Mouse (Mus musculus): ENCODE measurements around the gene Cxcr1. TPM values are rescaled to one million over a fixed set of nuclear protein-coding genes. Genes with fewer than 3 reads are reported as not detected.

Gene Cxcr1
- not detected in 2 replicates for polyA plus RNA-seq (2015; fragmentation: Nextera tagmentation; extraction: Ambion mirVana)

- no peaks in the 10 kb centered on the region for H3K36me3 ChIP-seq
- no peaks in the 10 kb centered on the region for H3K4me1 ChIP-seq (replicated peaks)
- no peak within 1 kb of the TSS for H3K27ac ChIP-seq (replicated peaks)
- WGBS, result 74% methylated on average over 8 of the region's 8 CpGs
- no peak for ATAC-seq (ENCODE audit: low FRiP score, low read depth)
- H3K4me2 ChIP-seq, result no peak within 1 kb of the TSS
- no peak within 1 kb of the TSS for H3K4me3 ChIP-seq
- H3K9me3 ChIP-seq, result no peaks in the 10 kb centered on the region
- H3K9ac ChIP-seq, result no peak within 1 kb of the TSS
- H3K27me3 ChIP-seq, result no peaks in the 10 kb centered on the region
Observed at GRCm38 (mm10) chr1:74194445-74194844, at the start of gene Cxcr1. Gene Cxcr1, minus strand, starts transcription at chr1:74194631.

- WGBS, result 82% methylated on average over 4 of the region's 4 CpGs
- H3K27ac ChIP-seq (replicated peaks), result 0 out of 2 replicates have a peak overlapping the region, but pooled peaks have one; percentile 3
- no peaks in the 10 kb centered on the region for H3K27me3 ChIP-seq
- no peak overlapping the region for H3K9ac ChIP-seq
- H3K4me3 ChIP-seq, result no peak overlapping the region
- no peaks in the 10 kb centered on the region for H3K36me3 ChIP-seq
- ATAC-seq (ENCODE audit: low FRiP score, low read depth), result no peak
- H3K4me2 ChIP-seq, result no peak overlapping the region
- no peaks in the 10 kb centered on the region for H3K9me3 ChIP-seq
- peaks cover 40% of the 10 kb centered on the region for H3K4me1 ChIP-seq (replicated peaks)
Observed at GRCm38 (mm10) chr1:74240832-74241231, 46.4 kb upstream of the Cxcr1 start.

DNA sequence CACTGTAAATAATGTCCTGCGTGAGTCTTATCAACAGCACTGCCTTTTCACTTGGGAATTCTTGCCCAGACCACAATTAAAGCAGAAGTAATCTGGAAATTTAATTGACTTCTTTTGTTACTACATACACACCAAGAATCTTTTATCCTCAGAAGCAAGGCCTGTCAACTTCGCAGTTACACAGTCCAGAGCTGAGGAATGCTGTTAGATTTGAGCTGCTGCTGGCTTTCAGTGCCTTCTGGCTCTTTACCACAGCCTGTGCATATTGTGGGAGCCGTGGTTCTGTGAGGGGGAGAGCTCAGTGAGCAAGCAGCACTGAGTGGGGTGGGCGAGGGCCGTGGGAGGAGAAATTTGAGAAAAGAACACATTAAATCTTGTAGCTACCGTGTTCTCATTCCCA is 45.9 kb upstream of the Cxcr1 start:
- Histone ChIP-seq H3K9ac (no peak overlapping the region), H3K27ac (replicated peaks) (0 out of 2 replicates have a peak overlapping the region, but pooled peaks have one; percentile 3), H3K4me3 (no peak overlapping the region), H3K9me3 (no peaks in the 10 kb centered on the region), H3K36me3 (no peaks in the 10 kb centered on the region), H3K4me2 (0 out of 2 replicates have a peak overlapping the region, but pooled peaks have one; percentile 9), H3K4me1 (replicated peaks) (peaks cover 40% of the 10 kb centered on the region), H3K27me3 (no peaks in the 10 kb centered on the region)
- 65% methylated on average over 6 of the region's 6 CpGs for WGBS
- ATAC-seq (ENCODE audit: low FRiP score, low read depth), result no peak

DNA sequence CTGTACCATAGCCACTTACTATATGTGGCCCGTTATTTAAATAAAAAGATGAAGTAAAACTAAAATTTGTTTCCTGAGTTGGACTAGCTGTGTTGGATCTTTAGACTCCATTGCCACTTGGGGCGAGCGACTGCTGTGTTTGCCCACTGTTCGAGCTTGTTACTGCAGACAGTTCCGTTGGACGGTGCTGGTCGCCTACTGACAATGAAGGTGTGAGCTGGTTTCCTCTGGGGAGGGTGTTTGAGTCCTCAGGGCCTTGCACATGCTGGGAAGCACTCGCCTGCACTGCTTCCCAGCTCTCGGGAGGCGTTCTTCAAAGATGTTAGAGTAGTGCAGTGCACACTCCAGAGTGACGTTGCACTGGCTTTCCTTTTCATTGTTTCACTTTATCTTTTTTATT is 45.2 kb upstream of the Cxcr1 start:
- Histone ChIP-seq H3K9ac (0 out of 2 replicates have a peak overlapping the region, but pooled peaks have one; percentile 4), H3K27me3 (no peaks in the 10 kb centered on the region), H3K9me3 (no peaks in the 10 kb centered on the region), H3K4me2 (peak overlapping the region; percentile 74), H3K4me3 (no peak overlapping the region), H3K27ac (replicated peaks) (no peak overlapping the region), H3K36me3 (no peaks in the 10 kb centered on the region), H3K4me1 (replicated peaks) (peaks cover 40% of the 10 kb centered on the region)
- no peak for ATAC-seq (ENCODE audit: low FRiP score, low read depth)
- 64% methylated on average over 11 of the region's 11 CpGs for WGBS

GRCm38 (mm10) chr1:74239162-74239561 is 44.7 kb upstream of the Cxcr1 start:
- WGBS, result 69% methylated on average over 7 of the region's 7 CpGs
- ATAC-seq (ENCODE audit: low FRiP score, low read depth), result no peak
- no peaks in the 10 kb centered on the region for H3K9me3 ChIP-seq
- H3K27me3 ChIP-seq, result no peaks in the 10 kb centered on the region
- H3K9ac ChIP-seq, result no peak overlapping the region
- no peak overlapping the region for H3K27ac ChIP-seq (replicated peaks)
- peaks cover 40% of the 10 kb centered on the region for H3K4me1 ChIP-seq (replicated peaks)
- no peaks in the 10 kb centered on the region for H3K36me3 ChIP-seq
- H3K4me3 ChIP-seq, result no peak overlapping the region
- peak overlapping the region; percentile 74 for H3K4me2 ChIP-seq

GRCm38 (mm10) chr1:74238136-74238535 is 43.7 kb upstream of the Cxcr1 start:
- ATAC-seq (ENCODE audit: low FRiP score, low read depth), result no peak
- H3K4me1 ChIP-seq (replicated peaks), result peaks cover 40% of the 10 kb centered on the region
- peak overlapping the region; percentile 74 for H3K4me2 ChIP-seq
- no peaks in the 10 kb centered on the region for H3K27me3 ChIP-seq
- no peak overlapping the region for H3K27ac ChIP-seq (replicated peaks)
- peak overlapping the region; percentile 98 for H3K4me3 ChIP-seq
- H3K9ac ChIP-seq, result peak overlapping the region; percentile 99; the same call in 1 of the 2 replicates
- WGBS, result 67% methylated on average over 1 of the region's 1 CpGs
- H3K36me3 ChIP-seq, result no peaks in the 10 kb centered on the region
- no peaks in the 10 kb centered on the region for H3K9me3 ChIP-seq

DNA sequence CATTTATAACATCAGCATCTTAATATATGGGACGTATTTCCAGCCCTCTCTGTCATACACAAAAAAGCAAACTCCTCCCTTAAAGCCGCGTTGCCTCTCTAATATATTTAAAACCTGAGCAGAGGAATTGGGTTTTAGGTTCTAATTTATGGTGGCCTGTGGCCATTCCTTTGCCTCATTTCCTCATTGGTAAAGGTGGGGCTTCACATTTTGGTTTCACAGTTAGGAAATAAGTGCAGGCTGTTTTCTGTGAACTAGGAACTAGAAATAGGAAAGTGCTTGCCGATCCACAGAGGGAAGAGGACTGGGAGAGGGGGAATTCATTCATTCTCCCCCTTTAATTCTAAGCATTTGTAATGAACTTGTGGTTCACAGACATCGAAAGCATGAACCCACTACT is 43.2 kb upstream of the Cxcr1 start:
- no peaks in the 10 kb centered on the region for H3K9me3 ChIP-seq
- 46% methylated on average over 5 of the region's 5 CpGs for WGBS
- H3K4me2 ChIP-seq, result peak overlapping the region; percentile 74
- ATAC-seq (ENCODE audit: low FRiP score, low read depth), result no peak
- no peaks in the 10 kb centered on the region for H3K36me3 ChIP-seq
- H3K27me3 ChIP-seq, result no peaks in the 10 kb centered on the region
- no peak overlapping the region; the same call in 1 of the 2 replicates for H3K27ac ChIP-seq (replicated peaks)
- peaks cover 40% of the 10 kb centered on the region for H3K4me1 ChIP-seq (replicated peaks)
- H3K9ac ChIP-seq, result peak overlapping the region; percentile 99
- peak overlapping the region; percentile 98 for H3K4me3 ChIP-seq

DNA sequence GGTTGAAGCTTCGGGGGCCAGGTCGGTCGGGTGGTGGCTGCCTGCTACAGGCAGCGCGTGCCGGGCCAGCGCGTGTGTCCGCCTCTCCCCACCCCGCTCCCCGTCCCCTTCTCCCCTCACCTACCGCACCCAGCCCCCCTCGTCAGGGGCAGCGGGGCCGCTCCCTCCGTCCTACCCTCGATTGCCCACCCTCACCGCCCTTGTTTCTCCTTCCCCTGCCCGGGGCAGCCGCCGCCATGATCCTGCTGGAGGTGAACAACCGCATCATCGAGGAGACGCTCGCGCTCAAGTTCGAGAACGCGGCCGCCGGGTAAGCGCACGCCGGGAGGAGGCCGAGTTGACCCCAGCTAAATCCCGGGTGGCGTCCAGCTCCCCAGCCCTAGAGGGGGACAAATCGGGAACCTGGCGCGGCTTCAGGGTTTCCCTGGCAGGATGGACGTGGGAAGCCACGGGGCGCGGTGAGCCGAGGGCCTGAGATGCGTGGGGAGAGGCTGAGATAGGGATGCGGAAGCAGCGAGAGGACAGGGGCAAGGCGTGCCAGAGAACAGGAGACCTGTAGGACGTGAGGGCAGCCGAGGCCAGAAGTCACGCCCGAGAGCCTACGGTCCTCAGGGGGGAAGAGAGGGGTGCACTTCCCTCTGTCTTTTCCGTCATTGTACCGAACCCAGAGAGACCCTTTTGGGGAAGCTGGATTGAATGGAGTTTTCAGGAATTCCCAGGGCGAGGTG is 42.3 kb upstream of the Cxcr1 start:
- peak; percentile 82 for ATAC-seq (ENCODE audit: low FRiP score, low read depth)
- Histone ChIP-seq H3K4me1 (replicated peaks) (peaks cover 40% of the 10 kb centered on the region), H3K27ac (replicated peaks) (peak overlapping the region; percentile 93), H3K9me3 (no peaks in the 10 kb centered on the region), H3K4me2 (peak overlapping the region; percentile 74), H3K4me3 (peak overlapping the region; percentile 98), H3K36me3 (no peaks in the 10 kb centered on the region), H3K27me3 (no peaks in the 10 kb centered on the region), H3K9ac (peak overlapping the region; percentile 99)
- under 1% methylated on average over 41 of the region's 57 CpGs for WGBS

- no peaks in the 10 kb centered on the region for H3K36me3 ChIP-seq
- peak within 1 kb of the TSS; percentile 74 for H3K4me2 ChIP-seq
- no peaks in the 10 kb centered on the region for H3K9me3 ChIP-seq
- H3K4me1 ChIP-seq (replicated peaks), result peaks cover 39% of the 10 kb centered on the region
- peak within 1 kb of the TSS; percentile 93 for H3K27ac ChIP-seq (replicated peaks)
- peak; percentile 94 for ATAC-seq (ENCODE audit: low FRiP score, low read depth)
- WGBS, result 2% methylated on average over 43 of the region's 55 CpGs
- peak within 1 kb of the TSS; percentile 99 for H3K9ac ChIP-seq
- H3K4me3 ChIP-seq, result peak within 1 kb of the TSS; percentile 98
- no peaks in the 10 kb centered on the region for H3K27me3 ChIP-seq
Observed at GRCm38 (mm10) chr1:74235938-74236589, 41.6 kb upstream of the Cxcr1 start, which contains the start of gene Arpc2. Gene Arpc2, plus strand, starts transcription at chr1:74236084.

DNA sequence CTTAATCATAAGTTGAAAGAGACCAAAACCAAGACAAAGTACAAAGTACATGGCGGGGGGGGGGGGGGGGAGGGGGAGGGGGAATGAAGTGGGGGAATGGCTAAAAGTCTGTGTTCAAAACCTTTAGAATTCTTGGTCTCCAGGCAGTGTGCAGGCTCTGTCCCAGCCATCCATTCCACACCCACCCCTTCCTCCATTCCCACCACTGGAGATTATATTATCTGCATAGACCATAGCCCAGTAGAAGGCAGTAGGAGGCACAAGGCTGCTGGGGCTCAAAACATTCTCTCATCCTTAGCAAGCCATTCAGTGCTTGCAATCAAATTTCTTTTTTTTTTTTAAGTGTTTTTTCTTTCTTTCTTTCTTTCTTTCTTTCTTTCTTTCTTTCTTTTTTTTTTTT is 36.6 kb upstream of the Cxcr1 start:
- Histone ChIP-seq H3K4me3 (no peak overlapping the region), H3K36me3 (no peaks in the 10 kb centered on the region), H3K9me3 (no peaks in the 10 kb centered on the region), H3K4me2 (no peak overlapping the region), H3K4me1 (replicated peaks) (no peaks in the 10 kb centered on the region), H3K9ac (no peak overlapping the region), H3K27me3 (no peaks in the 10 kb centered on the region), H3K27ac (replicated peaks) (no peak overlapping the region)
- no CpG with 5 or more reads among the region's 1 CpGs for WGBS
- no peak for ATAC-seq (ENCODE audit: low FRiP score, low read depth)

- Histone ChIP-seq H3K9ac (no peak overlapping the region), H3K27me3 (no peaks in the 10 kb centered on the region), H3K9me3 (no peaks in the 10 kb centered on the region), H3K27ac (replicated peaks) (no peak overlapping the region), H3K4me3 (no peak overlapping the region), H3K4me1 (replicated peaks) (no peaks in the 10 kb centered on the region), H3K36me3 (no peaks in the 10 kb centered on the region), H3K4me2 (no peak overlapping the region)
- 76% methylated on average over 2 of the region's 2 CpGs for WGBS
- no peak for ATAC-seq (ENCODE audit: low FRiP score, low read depth)
Observed at GRCm38 (mm10) chr1:74229942-74230341, 35.5 kb upstream of the Cxcr1 start.

DNA sequence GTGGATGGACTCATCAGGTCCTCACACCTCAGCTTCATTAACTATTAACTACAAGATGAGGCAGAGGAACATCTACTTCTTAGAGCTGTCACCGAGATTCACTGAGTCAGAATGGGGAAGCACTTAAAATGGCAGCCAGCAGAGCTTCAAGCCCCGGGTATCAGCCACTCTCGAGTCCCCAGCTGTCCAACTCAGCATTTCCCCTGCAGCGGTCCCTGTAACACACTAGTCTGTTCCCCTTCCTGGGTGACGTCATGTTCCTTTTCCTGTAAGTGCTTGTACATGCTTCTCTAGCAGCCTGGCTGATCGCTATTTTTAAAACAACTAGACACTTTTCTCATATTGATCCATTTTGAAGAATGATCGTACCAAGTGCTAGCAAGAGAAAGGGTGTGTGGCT is 32.9 kb upstream of the Cxcr1 start:
- WGBS, result 83% methylated on average over 7 of the region's 7 CpGs

More for the DNA sequence above, 32.9 kb upstream of the Cxcr1 start:
- ATAC-seq (ENCODE audit: low FRiP score, low read depth), result no peak
- no peaks in the 10 kb centered on the region for H3K36me3 ChIP-seq
- no peaks in the 10 kb centered on the region for H3K9me3 ChIP-seq
- no peak overlapping the region for H3K4me3 ChIP-seq
- no peak overlapping the region for H3K4me2 ChIP-seq
- H3K27me3 ChIP-seq, result no peaks in the 10 kb centered on the region
- H3K9ac ChIP-seq, result no peak overlapping the region
- no peaks in the 10 kb centered on the region for H3K4me1 ChIP-seq (replicated peaks)
- H3K27ac ChIP-seq (replicated peaks), result no peak overlapping the region

All from hindbrain, embryonic 15.5 days (tissue).